Mouse (Mus musculus) kidney, postnatal 36 days (tissue): ENCODE data around the gene Fgfr2.

Source experiments
- DNase-seq, 2 experiments: peaks; one replicate each; pipeline ENCODE4 v3.0.0; 2021 to 2022; ENCODE audit warnings: mixed read lengths in 2 of 2

Gene Fgfr2

GRCm38 (mm10) chr7:132437431-132437830, 685.7 kb downstream of the Fgfr2 start:
- DNase-seq: no peak

GRCm38 (mm10) chr7:132435486-132436055, 687.6 kb downstream of the Fgfr2 start:
- DNase-seq: peak; percentile 9 to 46

GRCm38 (mm10) chr7:132429324-132429723, 693.8 kb downstream of the Fgfr2 start:
- DNase-seq: peak in 1 of 2 experiments; percentile 30

GRCm38 (mm10) chr7:132428308-132428707, 694.8 kb downstream of the Fgfr2 start:
- no peak for DNase-seq

- peak in 1 of 2 experiments; percentile 39 for DNase-seq
These were observed 697.1 kb downstream of the Fgfr2 start for GRCm38 (mm10) chr7:132426069-132426468.

GRCm38 (mm10) chr7:132425364-132425999, 697.7 kb downstream of the Fgfr2 start:
- peak in 1 of 2 experiments; percentile 29 for DNase-seq

- peak; percentile 49 to 68 for DNase-seq
These were observed 699.6 kb downstream of the Fgfr2 start for GRCm38 (mm10) chr7:132423570-132423969.

GRCm38 (mm10) chr7:132419378-132420255, 703.5 kb downstream of the Fgfr2 start:
- no peak for DNase-seq

- peak; percentile 23 to 44 for DNase-seq
These were observed 706.3 kb downstream of the Fgfr2 start for GRCm38 (mm10) chr7:132416866-132417265.

GRCm38 (mm10) chr7:132415866-132416265, 707.3 kb downstream of the Fgfr2 start:
- DNase-seq: no peak

GRCm38 (mm10) chr7:132412520-132412919, 710.6 kb downstream of the Fgfr2 start:
- DNase-seq: no peak

GRCm38 (mm10) chr7:132411708-132412107, 711.4 kb downstream of the Fgfr2 start:
- DNase-seq: no peak

- DNase-seq: no peak
These were observed 712.2 kb downstream of the Fgfr2 start for GRCm38 (mm10) chr7:132410958-132411357.

GRCm38 (mm10) chr7:132409890-132410289, 713.3 kb downstream of the Fgfr2 start:
- DNase-seq: no peak

- no peak for DNase-seq
These were observed 720.6 kb downstream of the Fgfr2 start for GRCm38 (mm10) chr7:132402377-132403084.

GRCm38 (mm10) chr7:132398487-132398886, 724.7 kb downstream of the Fgfr2 start:
- DNase-seq: no peak

GRCm38 (mm10) chr7:132396661-132397322, 726.4 kb downstream of the Fgfr2 start:
- DNase-seq: no peak

GRCm38 (mm10) chr7:132393582-132394175, 729.5 kb downstream of the Fgfr2 start:
- DNase-seq: peak in 1 of 2 experiments; percentile 51

- no peak for DNase-seq
These were observed 730.1 kb downstream of the Fgfr2 start for GRCm38 (mm10) chr7:132393014-132393406.

- DNase-seq: no peak
These were observed 730.7 kb downstream of the Fgfr2 start for GRCm38 (mm10) chr7:132392233-132393013.

- DNase-seq: no peak
These were observed 733.7 kb downstream of the Fgfr2 start for GRCm38 (mm10) chr7:132389473-132389872.
